Mouse (Mus musculus): Measurements from ENCODE around the gene Pcnx.

GRCm38 (mm10) chr12:81992106-81992505, 132.3 kb downstream of the Pcnx start:
- TF ChIP-seq HCFC1 (IDR thresholded peaks at IDR 0.05; ENCODE audit: borderline replicate concordance, insufficient read depth, low read length) (no peak), ZC3H11A (IDR thresholded peaks at IDR 0.05; ENCODE audit: borderline replicate concordance, low read depth, low read length) (no peak)
